Mouse (Mus musculus) heart, postnatal 14 days (tissue): ENCODE measurements around the gene Slc35g3. TPM values are rescaled to one million over a fixed set of nuclear protein-coding genes. Genes with fewer than 3 reads are reported as not detected.

Experiments used
- DNase-seq, 2 experiments: peaks; one replicate each; pipeline ENCODE4 v3.0.0; 2021 to 2022
- intact Hi-C: fragments of 180-260 bp; cut with DNase I; formaldehyde crosslinking; loops from one replicate; pipeline ENCODE4 v1.15.1; 2025
- total RNA-seq, 2 experiments: library from RNA; stranded (reverse); gene quantifications; 2 replicates each; pipeline ENCODE4 v1.2.3; 2021

The Slc35g3 gene
- total RNA-seq, 2 experiments from 2014 or later = 0.12 TPM; not detected in 1

GRCm38 (mm10) chr11:69789431-69789830, 27.7 kb upstream of the Slc35g3 start:
- DNase-seq = no peak
- intact Hi-C loops = no loop called here

- intact Hi-C loops = no loop called here
These were observed 25.5 kb upstream of the Slc35g3 start for GRCm38 (mm10) chr11:69787306-69787705.

DNA sequence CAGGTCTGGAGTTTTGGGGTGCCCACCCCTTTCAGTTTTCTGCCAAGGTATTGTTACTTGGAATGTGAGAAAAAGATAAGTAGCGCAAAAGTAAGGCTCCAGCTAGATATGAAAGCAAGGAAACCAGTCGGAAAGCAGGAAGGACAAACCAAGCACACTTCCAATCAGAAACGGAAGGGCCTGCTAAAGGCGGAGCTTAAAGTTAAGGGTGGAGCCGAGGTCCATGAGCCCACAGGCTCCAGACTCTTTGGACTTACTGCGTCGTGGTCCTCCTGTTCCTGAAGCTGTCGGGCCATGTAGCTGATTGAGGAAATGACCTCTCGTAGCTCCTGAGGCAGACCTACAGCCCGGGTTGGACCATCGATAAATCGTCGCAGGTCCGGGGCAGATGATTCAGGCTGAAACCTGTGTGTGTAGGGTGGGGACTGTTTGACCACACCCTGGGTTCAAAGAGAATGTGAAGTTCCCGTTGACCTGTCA, 23.1 kb upstream of the Slc35g3 start:
- intact Hi-C loops = no loop called here
- DNase-seq = peak; percentile 48 to 64

More at GRCm38 (mm10) chr11:69787306-69787705, 25.5 kb upstream of the Slc35g3 start:
- DNase-seq = no peak

- intact Hi-C loops = no loop called here
- DNase-seq = no peak
These were observed 20.1 kb upstream of the Slc35g3 start for GRCm38 (mm10) chr11:69781828-69782227.

DNA sequence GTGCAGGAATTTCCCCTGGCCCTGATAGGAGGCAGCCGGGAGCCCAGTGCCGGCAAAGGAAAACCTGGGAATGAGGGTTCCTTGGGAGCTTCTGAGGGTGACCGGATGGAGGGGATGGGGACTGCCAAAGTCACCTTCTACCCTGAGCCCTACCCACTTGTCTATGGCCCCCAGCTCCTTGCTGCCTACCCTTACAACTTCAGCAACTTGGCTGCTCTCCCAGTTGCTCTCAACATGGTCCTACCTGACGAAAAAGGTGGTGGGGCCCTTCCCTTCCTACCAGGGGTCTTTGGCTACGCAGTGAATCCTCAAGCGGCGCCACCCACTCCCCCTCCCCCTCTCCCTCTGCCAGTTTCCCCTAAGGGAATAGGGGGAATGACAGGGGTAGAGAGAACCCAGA, 17.2 kb upstream of the Slc35g3 start:
- no peak for DNase-seq
- intact Hi-C loops = no loop called here

DNA sequence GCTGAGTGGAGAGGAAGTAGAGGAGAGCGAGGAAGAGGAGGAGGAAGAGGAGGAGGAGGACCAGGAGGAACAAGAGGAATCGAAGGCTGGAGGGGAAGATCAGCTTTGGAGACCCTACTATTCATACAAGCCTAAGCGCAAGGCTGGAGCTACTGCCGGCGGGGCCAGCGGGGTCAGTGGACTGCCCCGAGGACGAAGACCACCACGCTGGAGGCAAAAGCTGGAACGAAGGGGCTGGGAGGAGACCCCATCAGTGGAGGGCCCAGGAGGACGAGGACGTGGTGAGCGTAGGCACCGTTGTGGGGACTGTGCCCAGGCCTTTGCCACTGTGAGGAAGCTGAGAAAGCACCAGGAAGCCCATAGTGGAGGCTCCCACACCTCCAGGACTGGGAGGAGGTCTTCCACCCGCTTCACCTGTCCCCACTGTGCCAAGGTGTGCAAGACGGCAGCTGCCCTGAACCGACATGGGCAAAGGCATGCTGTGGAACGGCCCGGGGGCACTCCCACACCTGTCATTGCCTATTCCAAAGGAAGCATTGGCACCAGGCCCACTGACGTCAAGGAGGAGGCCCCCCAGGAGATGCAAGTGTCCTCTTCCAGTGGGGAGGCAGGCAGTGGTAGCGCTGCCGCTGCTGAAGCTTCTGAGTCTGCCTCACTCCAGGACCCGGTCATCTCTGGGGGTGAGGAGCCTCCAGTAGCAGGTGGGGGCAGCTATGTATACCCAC, 16.7 kb upstream of the Slc35g3 start:
- peak; percentile 16 to 34 for DNase-seq

DNA sequence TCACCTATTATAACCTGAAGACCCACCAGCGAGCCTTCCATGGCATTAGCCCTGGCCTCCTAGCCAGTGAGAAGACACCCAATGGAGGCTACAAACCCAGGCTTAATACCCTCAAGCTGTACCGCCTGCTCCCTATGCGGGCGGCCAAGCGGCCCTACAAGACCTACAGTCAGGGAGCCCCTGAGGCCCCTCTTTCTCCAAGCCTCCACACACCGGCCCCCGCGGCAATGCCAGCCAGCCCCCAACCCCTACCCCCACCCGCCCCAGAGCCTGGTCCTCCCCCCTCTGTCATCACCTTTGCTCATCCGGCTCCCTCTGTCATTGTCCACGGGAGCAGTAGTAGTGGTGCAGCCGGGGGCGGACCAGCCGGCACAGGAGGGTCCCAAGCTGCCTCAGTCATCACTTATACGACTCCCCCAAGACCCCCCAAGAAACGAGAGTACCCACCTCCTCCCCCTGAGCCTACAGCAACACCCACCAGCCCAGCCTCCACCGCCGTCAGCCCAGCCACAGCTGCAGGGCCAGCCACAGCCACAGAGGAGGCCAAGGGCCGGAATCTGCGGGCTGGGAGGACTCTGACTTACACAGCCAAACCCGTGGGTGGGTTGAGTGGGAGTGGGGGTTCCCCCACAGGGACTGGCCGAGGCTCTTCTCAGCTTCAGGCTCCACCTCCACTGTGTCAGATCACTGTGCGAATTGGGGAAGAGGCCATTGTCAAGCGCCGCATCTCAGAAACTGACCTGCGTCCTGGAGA, 15.9 kb upstream of the Slc35g3 start:
- intact Hi-C loops = no loop called here
- peak in 1 of 2 experiments; percentile 25 for DNase-seq

More for the DNA sequence above, 16.7 kb upstream of the Slc35g3 start:
- intact Hi-C loops = no loop called here

DNA sequence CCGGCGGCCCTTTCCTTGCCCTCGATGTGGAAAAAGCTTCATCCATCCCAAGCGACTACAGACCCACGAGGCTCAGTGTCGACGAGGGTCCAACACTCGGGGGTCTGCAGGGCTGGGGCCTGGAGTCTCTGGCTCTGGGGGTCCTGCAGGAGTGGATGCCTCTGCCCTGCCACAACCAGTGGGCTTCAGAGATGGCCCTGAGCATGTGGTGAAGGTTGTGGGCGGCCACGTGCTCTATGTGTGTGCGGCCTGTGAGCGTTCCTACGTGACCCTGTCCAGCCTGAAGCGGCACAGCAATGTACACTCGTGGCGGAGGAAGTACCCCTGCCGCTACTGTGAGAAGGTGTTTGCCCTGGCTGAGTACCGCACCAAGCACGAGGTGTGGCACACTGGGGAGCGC, 14.7 kb upstream of the Slc35g3 start:
- DNase-seq = no peak
- intact Hi-C loops = no loop called here

- no peak for DNase-seq
- intact Hi-C loops = no loop called here
These were observed 13.9 kb upstream of the Slc35g3 start for GRCm38 (mm10) chr11:69775716-69776115.

GRCm38 (mm10) chr11:69774961-69775360, 13.2 kb upstream of the Slc35g3 start:
- intact Hi-C loops = no loop called here
- no peak for DNase-seq

GRCm38 (mm10) chr11:69767625-69767909, 5.8 kb upstream of the Slc35g3 start:
- DNase-seq = peak in 1 of 2 experiments; percentile 13
- intact Hi-C loops = loop anchor here (2.0 kb wide), 1 partner anchor 27 kb away; the partner anchor contains the start of gene Chrnb1

DNA sequence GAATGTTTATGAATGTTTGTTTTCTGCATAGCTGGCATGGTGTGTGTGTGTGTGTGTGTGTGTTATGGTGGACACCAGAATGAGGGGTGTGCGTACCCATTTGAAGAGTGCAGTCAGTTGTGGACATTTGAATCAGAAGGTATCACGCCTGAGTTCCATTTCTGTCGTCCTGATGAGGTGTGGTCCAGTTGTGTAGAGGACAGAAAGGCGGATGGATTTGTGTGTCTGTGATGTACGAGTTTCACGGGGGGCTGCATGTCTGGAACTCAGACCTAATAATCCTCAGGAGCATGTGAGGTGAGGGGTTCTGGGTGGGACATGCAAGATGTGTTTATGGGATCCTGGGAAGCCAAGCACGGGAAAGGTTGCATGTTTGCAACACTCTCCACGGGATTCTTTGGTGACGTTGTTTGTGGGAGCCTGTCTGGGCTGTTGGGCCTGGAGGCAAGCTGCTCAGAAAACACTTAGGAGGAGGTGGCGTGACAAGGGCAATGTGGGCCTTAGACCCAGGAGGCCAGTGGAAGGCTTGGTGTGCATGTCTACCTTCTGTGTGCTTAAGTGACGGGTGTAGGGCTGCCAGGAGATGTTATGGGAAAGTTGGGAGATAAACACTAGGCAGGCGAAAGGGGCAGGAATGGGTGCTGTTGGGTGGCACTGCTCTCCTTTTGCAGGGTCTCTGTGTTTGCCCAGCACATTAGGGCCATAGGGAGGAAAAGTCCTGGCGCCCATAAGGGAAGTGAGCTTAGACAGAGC, 5.3 kb upstream of the Slc35g3 start:
- peak; percentile 17 to 19 for DNase-seq
- intact Hi-C loops = loop anchor here (2.0 kb wide), 1 partner anchor 28 kb away; the partner anchor contains the start of gene Chrnb1

GRCm38 (mm10) chr11:69766126-69766609, 4.4 kb upstream of the Slc35g3 start:
- intact Hi-C loops = loop anchor here (2.0 kb wide), 1 partner anchor 29 kb away; the partner anchor contains the start of gene Chrnb1
- peak; percentile 77 to 80 for DNase-seq

DNA sequence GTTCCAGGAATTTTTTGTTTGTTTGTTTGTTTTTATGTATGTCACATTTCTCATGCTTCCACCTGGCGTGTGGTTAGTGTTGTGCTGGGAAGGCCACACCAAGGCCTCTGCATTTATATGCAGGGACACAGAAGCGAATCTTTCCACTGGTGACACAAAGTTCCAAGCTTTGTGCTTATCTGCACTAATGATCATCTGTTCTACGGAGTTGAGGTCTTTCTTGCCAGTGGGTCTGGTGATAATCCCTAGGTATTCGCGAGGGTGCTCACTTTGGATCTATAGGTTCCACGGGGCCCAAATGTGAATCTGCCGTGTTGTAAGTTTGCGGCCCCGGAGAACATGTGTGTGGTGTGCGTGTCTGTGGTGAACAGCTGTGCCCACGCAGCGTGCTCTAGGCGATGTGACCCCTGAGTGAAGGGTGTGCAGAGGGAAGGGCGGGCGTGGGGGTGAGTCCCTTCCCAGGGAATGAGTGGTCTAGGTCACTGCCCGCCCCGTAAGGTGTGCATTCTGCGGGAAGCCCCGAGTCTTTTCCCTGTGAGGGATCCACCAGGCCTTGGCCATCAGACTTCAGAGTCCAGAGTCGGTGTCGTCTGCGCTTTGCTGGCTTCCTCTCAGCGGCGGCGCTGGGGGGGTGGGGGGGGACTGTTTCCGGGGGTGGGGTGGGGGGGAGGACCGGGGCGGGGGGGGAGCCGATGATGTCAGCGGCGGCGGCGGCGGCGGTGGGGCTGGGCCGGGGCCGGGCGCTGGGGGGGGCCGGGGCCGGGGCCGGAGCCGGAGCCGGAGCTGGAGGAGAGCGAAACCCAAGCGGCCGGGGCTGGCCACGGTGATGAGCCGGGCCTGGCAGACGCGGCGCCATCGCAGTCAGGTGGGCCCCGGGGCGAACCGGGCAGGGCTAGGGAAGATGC, 3.7 kb upstream of the Slc35g3 start, which contains the start of gene Zbtb4:
Gene Zbtb4 (plus strand): TSS at position 692 of the 905 bp plus-strand sequence.
- intact Hi-C loops = loop anchor here (2.0 kb wide), 1 partner anchor 29 kb away; the partner anchor contains the start of gene Chrnb1

DNA sequence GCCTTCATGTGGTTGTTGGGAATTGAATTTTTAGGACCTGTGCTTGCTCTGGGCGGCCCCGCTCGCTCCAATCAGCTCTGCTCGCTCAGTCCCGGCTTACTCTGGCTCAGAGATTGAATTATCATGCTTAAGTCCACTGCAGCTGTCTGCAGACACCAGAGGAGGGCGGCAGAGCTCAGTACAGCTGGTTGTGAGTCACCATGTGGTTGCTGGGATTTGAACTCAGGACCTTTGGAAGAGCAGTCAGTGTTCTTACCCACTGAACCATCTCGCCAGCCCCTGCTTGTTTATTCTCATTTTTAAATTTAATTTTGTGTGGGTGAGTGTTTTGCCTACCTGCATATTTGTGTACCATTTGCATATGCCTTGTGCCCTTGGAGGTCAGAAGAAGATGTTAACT, 1.8 kb upstream of the Slc35g3 start:
- intact Hi-C loops = no loop called here

More for the DNA sequence above, 3.7 kb upstream of the Slc35g3 start, which contains the start of gene Zbtb4:
- peak; percentile 63 to 65 for DNase-seq

DNA sequence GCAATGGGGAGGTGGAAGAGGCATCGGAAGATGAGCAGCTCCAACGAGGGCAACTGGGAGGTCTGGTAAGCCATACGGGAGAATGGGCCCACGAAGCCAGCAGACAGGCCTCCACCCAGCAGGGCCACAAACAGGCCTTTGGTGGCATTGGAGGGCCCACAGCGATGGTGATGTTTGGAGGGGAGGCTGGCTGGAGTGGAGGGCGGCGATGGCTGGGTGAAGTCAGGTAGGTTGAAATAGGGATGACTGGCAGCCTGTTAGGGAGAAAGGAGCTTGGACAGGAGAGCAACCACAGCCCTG, 917 bp downstream of the Slc35g3 start:
- no peak for DNase-seq
- intact Hi-C loops = no loop called here

More for the DNA sequence above, 1.8 kb upstream of the Slc35g3 start:
- no peak for DNase-seq

DNA sequence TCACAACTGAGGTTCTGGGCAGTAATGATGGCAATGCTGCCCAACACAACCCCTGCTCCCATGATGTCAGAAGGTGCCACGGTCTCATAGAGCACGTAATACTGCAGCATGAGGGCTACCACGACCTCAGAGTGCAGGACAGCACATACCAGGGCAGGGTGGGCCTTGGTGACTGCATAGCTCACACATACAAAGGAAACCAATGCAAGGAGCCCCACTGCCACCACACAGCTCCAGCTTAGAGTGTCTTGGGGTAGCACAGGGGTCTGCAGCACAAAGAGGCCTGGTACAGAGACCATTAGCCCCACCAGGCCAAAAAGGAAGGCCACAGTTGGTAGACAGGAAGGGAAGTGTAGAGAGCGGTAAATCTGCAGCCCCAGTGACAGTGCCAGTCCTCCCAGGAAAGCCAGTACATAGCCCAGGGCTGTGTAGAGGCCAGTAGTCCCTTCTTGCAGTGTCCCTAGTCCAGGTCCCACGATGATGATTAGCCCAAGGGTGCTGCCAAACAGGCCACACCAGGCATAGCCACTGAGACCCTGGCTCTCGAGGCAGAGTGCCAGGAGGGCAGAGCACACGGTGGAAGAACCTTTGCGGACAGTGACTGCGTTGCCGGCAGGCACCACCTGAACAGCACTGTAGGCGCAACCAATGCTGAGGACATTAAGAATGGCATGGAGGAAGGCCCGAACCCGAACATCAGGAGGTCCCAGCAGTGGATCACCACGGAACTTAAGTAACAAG, 1.4 kb downstream of the Slc35g3 start:
- DNase-seq = no peak
- intact Hi-C loops = no loop called here

DNA sequence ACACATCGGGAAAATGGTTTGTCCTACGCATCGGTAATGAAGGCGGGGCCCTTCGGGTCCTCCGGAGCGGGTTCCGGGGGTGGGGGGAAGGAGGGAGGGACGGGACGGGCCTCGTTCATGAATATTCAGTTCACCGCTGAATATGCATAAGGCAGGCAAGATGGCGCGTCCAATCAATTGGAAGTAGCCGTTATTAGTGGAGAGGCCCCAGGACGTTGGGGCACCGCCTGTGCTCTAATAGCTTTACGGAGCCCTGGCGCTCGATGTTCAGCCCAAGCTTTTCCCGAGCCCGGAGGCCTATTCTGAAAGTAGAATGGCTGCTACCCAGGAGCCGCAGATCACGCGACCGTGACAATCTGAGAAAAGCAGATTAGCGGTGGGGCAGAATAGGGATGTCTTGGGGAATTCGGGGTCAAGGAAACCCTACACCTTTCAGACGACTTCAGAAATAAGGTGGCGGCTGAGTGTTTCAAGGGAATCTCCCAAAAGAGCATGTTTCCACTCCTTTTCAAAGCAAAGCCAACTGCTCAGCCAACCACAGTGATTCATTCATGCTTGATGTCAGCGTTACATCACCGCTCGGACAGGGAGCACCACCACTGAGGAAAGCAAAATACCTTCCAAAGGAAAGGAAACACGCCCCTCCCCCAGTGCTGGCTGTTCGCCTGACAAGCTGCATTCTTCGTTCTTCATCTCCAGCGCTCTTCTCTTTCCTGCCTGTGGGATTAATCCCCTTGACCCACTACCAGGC, 2.6 kb downstream of the Slc35g3 start:
- intact Hi-C loops = loop anchor here (2.0 kb wide), 1 partner anchor 44 kb away; no protein-coding TSS in a partner anchor
- DNase-seq = peak; percentile 83
